Mouse (Mus musculus): ENCODE data around the gene Phb2.
A peak's percentile ranks its signal among the peaks of the same experiment; 100 is the strongest.

DNA sequence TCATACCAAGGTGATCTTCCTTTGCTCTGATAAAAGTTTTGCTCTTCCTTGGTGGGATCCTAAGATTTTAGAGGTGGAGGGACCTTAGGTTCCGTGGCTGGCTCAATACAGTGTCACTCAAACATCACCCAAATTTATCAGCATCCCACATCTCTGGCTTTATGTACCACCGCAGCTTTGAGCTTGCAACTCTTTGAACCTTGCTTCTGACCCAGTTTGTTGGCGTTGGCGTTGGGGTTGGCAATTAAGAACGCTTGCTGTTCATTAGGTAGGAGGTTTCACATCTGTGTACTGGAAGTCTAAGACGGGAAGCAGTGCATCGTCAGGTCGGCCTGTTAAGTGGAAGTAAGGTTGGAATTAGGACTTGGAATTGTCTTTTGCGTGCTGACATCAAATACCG, 47.1 kb upstream of the Phb2 start:
- no peak for TF ChIP-seq KAT2A (conservative IDR thresholded peaks at IDR 0.05; ENCODE audit: low read depth, low read length)
- no peak for TF ChIP-seq ZC3H11A (IDR thresholded peaks at IDR 0.05; ENCODE audit: low read depth, low read length)
- no peak for TF ChIP-seq SIN3A (IDR thresholded peaks at IDR 0.05; ENCODE audit: low read length)
- no peak for TF ChIP-seq CTCF (IDR thresholded peaks at IDR 0.05 in 2 of 3, conservative IDR thresholded peaks at IDR 0.05 in 1 of 3; ENCODE audit: control insufficient read depth in 1 of 3, insufficient read depth in 1 of 3, low read depth in 2 of 3, low read length in 3 of 3, poor library complexity in 1 of 3, severe bottlenecking in 1 of 3)
- TF ChIP-seq GABPA (IDR thresholded peaks at IDR 0.05; ENCODE audit: low read depth, low read length) = no peak
- no peak for TF ChIP-seq ETS1 (IDR thresholded peaks at IDR 0.05; ENCODE audit: low read depth, low read length)
- TF ChIP-seq POLR2AphosphoS2 (IDR thresholded peaks at IDR 0.05; ENCODE audit: low read length) = no peak
- no peak for TF ChIP-seq NRF1 (IDR thresholded peaks at IDR 0.05; ENCODE audit: insufficient read depth, low read depth, low read length, poor library complexity, severe bottlenecking)
- TF ChIP-seq GATA1 (IDR thresholded peaks at IDR 0.05; ENCODE audit: low read depth, low read length) = peak; percentile 48
